Mouse (Mus musculus): ENCODE data around the gene Rps8.

DNA sequence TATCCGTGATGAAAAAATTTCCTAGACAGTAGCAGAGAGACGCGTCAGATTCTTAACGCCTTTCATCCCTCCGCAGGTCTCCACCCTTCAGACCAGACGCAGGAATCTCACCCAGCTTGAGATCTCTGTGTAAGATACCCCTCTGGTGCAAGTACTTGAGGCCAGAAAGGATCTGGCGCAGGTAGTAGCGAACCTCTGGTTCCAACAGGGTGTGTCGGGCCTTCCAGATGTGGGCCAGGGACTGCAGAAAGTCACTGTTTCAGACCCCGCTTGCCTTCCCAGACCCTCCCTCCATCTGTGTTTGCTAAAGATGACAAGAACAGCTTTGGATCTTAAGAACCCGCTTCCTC lies 23.3 kb downstream of the Rps8 start:
- TF ChIP-seq POLR2A (IDR thresholded peaks at IDR 0.05; ENCODE audit: control insufficient read depth, low read depth, low read length) (no peak), CTCF (IDR thresholded peaks at IDR 0.05; ENCODE audit: control insufficient read depth, insufficient read depth, insufficient replicate concordance, low read depth, low read length) (no peak)

All from testis, adult 2 months (tissue).